ENCODE assay signal across 10 mouse cellular contexts in genomic region chr13:78194135-78194849, GRCm38 (mm10). TPM values are rescaled to one million over a fixed set of nuclear protein-coding genes. Genes with fewer than 3 reads are reported as not detected.
DNase-seq lines count a peak whose midpoint lies in the region; ATAC-seq lines count a peak whose summit lies in the region.
"Had no signal": no experiment of that assay in that cellular context is flagged by ENCODE, and none has a peak within 500 bp of the region (broad histone marks: within the 10 kb centered on the region; RNA-seq: fewer than 3 reads in every experiment).

No protein-coding gene starts in this region.

- peak overlapping the region; percentile 89 for H3K4me3 ChIP-seq in kidney, embryonic 14.5 days (ENCODE audit: low read length)
- H3K4me3 ChIP-seq in forebrain, embryonic 14.5 days (ENCODE audit: low read depth, low read length) = peak overlapping the region; percentile 95
- H3K4me3 ChIP-seq in midbrain, embryonic 10.5 days = peak overlapping the region; percentile 96

- no peak for DNase-seq in kidney, adult 18-20 months
- DNase-seq in brain, adult 2 months (ENCODE audit: low read depth, low spot score) = peak; percentile 77
- DNase-seq in forebrain, embryonic 14.5 days (ENCODE audit: low spot score) = no peak
- DNase-seq in midbrain, embryonic 10.5 days (ENCODE audit: low spot score) = no peak
- DNase-seq in MN1 (ENCODE audit: low spot score) = no peak
- DNase-seq in gastrocnemius, postnatal 10 days = no peak
- DNase-seq: layer of hippocampus, postnatal 36 days had no signal

- peaks cover 13% of the 10 kb centered on the region; the same call in 1 of the 2 replicates for H3K27me3 ChIP-seq in kidney, embryonic 14.5 days (ENCODE audit: control insufficient read depth, insufficient read depth, low read length)
- H3K27me3 ChIP-seq in forebrain, embryonic 14.5 days (replicated peaks; ENCODE audit: control insufficient read depth, insufficient read depth, low read length) = 0 out of 2 replicates have a peak, but pooled peaks cover 6% of the 10 kb centered on the region
- H3K27me3 ChIP-seq in midbrain, embryonic 10.5 days (ENCODE audit: low read depth, poor library complexity, severe bottlenecking) = peaks cover 70% of the 10 kb centered on the region
- H3K27me3 ChIP-seq: Patski had no signal

- H3K4me2 ChIP-seq in kidney, embryonic 14.5 days (replicated peaks; ENCODE audit: low read depth, low read length) = peak overlapping the region; percentile 83
- H3K4me2 ChIP-seq in forebrain, embryonic 14.5 days (ENCODE audit: low read length) = peak overlapping the region; percentile 71

- 0 out of 2 replicates have a peak, but pooled peaks have one; percentile 0 for ATAC-seq in kidney, embryonic 14.5 days (ENCODE audit: low FRiP score, low TSS enrichment)
- ATAC-seq in forebrain, embryonic 14.5 days = no peak
- no peak for ATAC-seq in inflammation-experienced regulatory T-cells, adult 6 months
- ATAC-seq: Patski had no signal

- 13% methylated on average over 23 of the region's 26 CpGs for WGBS in kidney, embryonic 14.5 days
- 13% methylated on average over 25 of the region's 26 CpGs for WGBS in forebrain, embryonic 14.5 days
- 9% methylated on average over 21 of the region's 26 CpGs for WGBS in midbrain, embryonic 10.5 days

- H3K36me3 ChIP-seq in kidney, embryonic 14.5 days (ENCODE audit: control insufficient read depth, insufficient read depth, low read length) = peaks cover 28% of the 10 kb centered on the region
- peaks cover 44% of the 10 kb centered on the region for H3K36me3 ChIP-seq in forebrain, embryonic 14.5 days (ENCODE audit: control insufficient read depth, insufficient read depth, low read length)
- H3K36me3 ChIP-seq in midbrain, embryonic 10.5 days = peaks cover 73% of the 10 kb centered on the region

- peaks cover 23% of the 10 kb centered on the region; the same call in 1 of the 2 replicates for H3K4me1 ChIP-seq in kidney, embryonic 14.5 days (ENCODE audit: control insufficient read depth, insufficient read depth, low read length)
- H3K4me1 ChIP-seq in forebrain, embryonic 14.5 days (ENCODE audit: control insufficient read depth, insufficient read depth, low read length) = peaks cover 6% of the 10 kb centered on the region; the same call in 1 of the 2 replicates
- H3K4me1 ChIP-seq in midbrain, embryonic 10.5 days = peaks cover 59% of the 10 kb centered on the region

- peak overlapping the region; percentile 99 for H3K9ac ChIP-seq in kidney, embryonic 14.5 days (ENCODE audit: low read depth, low read length)
- H3K9ac ChIP-seq in forebrain, embryonic 14.5 days (ENCODE audit: low read length) = peak overlapping the region; percentile 100

- H3K27ac ChIP-seq in kidney, embryonic 14.5 days (ENCODE audit: low read depth, low read length) = peak overlapping the region; percentile 78
- peak overlapping the region; percentile 96 for H3K27ac ChIP-seq in forebrain, embryonic 14.5 days (ENCODE audit: low read depth, low read length)
- peak overlapping the region; percentile 99 for H3K27ac ChIP-seq in midbrain, embryonic 10.5 days (replicated peaks)

- H3K9me3 ChIP-seq in kidney, embryonic 14.5 days (ENCODE audit: control insufficient read depth, low read length) = no peaks in the 10 kb centered on the region
- H3K9me3 ChIP-seq in forebrain, embryonic 14.5 days (replicated peaks; ENCODE audit: control insufficient read depth, low read length) = no peaks in the 10 kb centered on the region
- no peaks in the 10 kb centered on the region for H3K9me3 ChIP-seq in midbrain, embryonic 10.5 days (replicated peaks)

RNA-seq across cellular contexts. Expression of gene Nr2f1, which starts 5.3 kb away (rescaled TPM):
- 26.8 and 36.9 TPM in 2 replicates for polyA plus RNA-seq in kidney, embryonic 14.5 days (2014; fragmentation: Nextera tagmentation; extraction: Ambion mirVana)
- polyA plus RNA-seq in forebrain, embryonic 14.5 days (2014; fragmentation: Nextera tagmentation; extraction: Ambion mirVana) = 75.7 and 82.0 TPM in 2 replicates
- 53.1 and 57.4 TPM in 2 replicates for polyA plus RNA-seq in midbrain, embryonic 10.5 days (2016; fragmentation: Nextera tagmentation; extraction: Ambion mirVana)
- not detected for polyA plus RNA-seq in inflammation-experienced regulatory T-cells, adult 6 months (2017; shearing (Covaris generic))
- 1 to 10 TPM; 3.0 to 3.3 TPM for total RNA-seq in gastrocnemius, postnatal 10 days (2021)

Comparison
In these comparisons a context has a peak if more than half of its experiments do, and no peak if none do; other contexts are left out.
1. RNA of gene Nr2f1, which starts 5.3 kb away (polyA plus RNA-seq): 75.7 to 82.0 TPM in forebrain, embryonic 14.5 days, 53.1 to 57.4 TPM in midbrain, embryonic 10.5 days and 26.8 to 36.9 TPM in kidney, embryonic 14.5 days; not detected in inflammation-experienced regulatory T-cells, adult 6 months; every median in the first group is over 10 times any median in the second.
2. Peak in every context shown above with its lines, with median percentiles within 50 percentile points of each other: H3K27ac ChIP-seq and H3K4me3 ChIP-seq.